Mouse (Mus musculus) liver, embryonic 12.5 days (tissue): ENCODE measurements around the gene Ttc33. TPM values are rescaled to one million over a fixed set of nuclear protein-coding genes. Genes with fewer than 3 reads are reported as not detected.

Experiments used
- ATAC-seq: fragments of 200-750 bp; cut with Nextera tagmentation; 2 replicates; pipeline ENCODE4 v1.8.0; 2017; ENCODE audit warnings: moderate number of reproducible peaks, mild to moderate bottlenecking, moderate library complexity
- H3K27ac ChIP-seq: fragments of 300-500 bp; sonication (generic); 2 replicates; pipeline ENCODE4 v1.5.1; 2016; ENCODE audit warnings: mild to moderate bottlenecking
- H3K27me3 ChIP-seq: fragments of 300-500 bp; sonication (generic); replicated peaks from 2 replicates; pipeline ENCODE4 v1.6.1; 2016; ENCODE audit warnings: mild to moderate bottlenecking, moderate library complexity
- H3K36me3 ChIP-seq: fragments of 300-500 bp; sonication (generic); 2 replicates; pipeline ENCODE4 v1.6.1; 2016; ENCODE audit warnings: mild to moderate bottlenecking, moderate library complexity
- H3K4me1 ChIP-seq: fragments of 300-500 bp; sonication (generic); 2 replicates; pipeline ENCODE4 v1.6.1; 2016
- H3K4me2 ChIP-seq: fragments of 300-500 bp; sonication (generic); 2 replicates; pipeline ENCODE4 v1.6.1; 2016; ENCODE audit warnings: mild to moderate bottlenecking, moderate library complexity
- H3K4me3 ChIP-seq: fragments of 300-500 bp; sonication (generic); 2 replicates; pipeline ENCODE4 v1.5.1; 2016; ENCODE audit warnings: mild to moderate bottlenecking, moderate library complexity
- H3K9ac ChIP-seq: fragments of 300-500 bp; sonication (generic); 2 replicates; pipeline ENCODE4 v1.6.1; 2016; ENCODE audit warnings: mild to moderate bottlenecking, moderate library complexity
- H3K9me3 ChIP-seq: fragments of 300-500 bp; sonication (generic); replicated peaks from 2 replicates; pipeline ENCODE4 v1.6.1; 2016; ENCODE audit warnings: mild to moderate bottlenecking, moderate library complexity
- WGBS: fragments of 180-500 bp; shearing (Covaris S2); methylation state at CpG from one replicate; pipeline ENCODE4 v1.1.7; 2016; ENCODE audit not compliant: insufficient replicate concordance; 5-methylcytosine and 5-hydroxymethylcytosine counted together
- polyA plus RNA-seq: library from polyadenylated mRNA; unstranded; fragments of >200 nt; fragmentation: Nextera tagmentation; extraction: Ambion mirVana; gene quantifications from 2 replicates; pipeline ENCODE4 v1.2.1, GENCODE M21; 2016

The Ttc33 gene
- polyA plus RNA-seq, 1 experiment from 2014 or later, result 18.9 TPM

- peaks cover 18% of the 10 kb centered on the region for H3K36me3 ChIP-seq
- no peaks in the 10 kb centered on the region for H3K9me3 ChIP-seq
- H3K9ac ChIP-seq, result no peak overlapping the region
- no peak overlapping the region for H3K4me2 ChIP-seq
- no peaks in the 10 kb centered on the region for H3K27me3 ChIP-seq
- no peak overlapping the region for H3K4me3 ChIP-seq
- no peak for ATAC-seq
- H3K4me1 ChIP-seq, result peaks cover 59% of the 10 kb centered on the region
- WGBS, result 76% methylated on average over 4 of the region's 4 CpGs
- H3K27ac ChIP-seq, result no peak overlapping the region
Measured at GRCm38 (mm10) chr15:5149187-5149586, 36.1 kb upstream of the Ttc33 start.

GRCm38 (mm10) chr15:5152171-5152570 is 33.2 kb upstream of the Ttc33 start:
- 85% methylated on average over 6 of the region's 6 CpGs for WGBS
- H3K4me3 ChIP-seq, result no peak overlapping the region
- no peak overlapping the region for H3K27ac ChIP-seq
- no peaks in the 10 kb centered on the region for H3K9me3 ChIP-seq
- ATAC-seq, result no peak
- H3K27me3 ChIP-seq, result no peaks in the 10 kb centered on the region
- peaks cover 7% of the 10 kb centered on the region for H3K36me3 ChIP-seq
- H3K4me1 ChIP-seq, result peaks cover 69% of the 10 kb centered on the region
- H3K9ac ChIP-seq, result no peak overlapping the region
- H3K4me2 ChIP-seq, result no peak overlapping the region

GRCm38 (mm10) chr15:5154621-5155020 is 30.7 kb upstream of the Ttc33 start:
- peak; percentile 26; the same call in 1 of the 2 replicates for ATAC-seq
- Histone ChIP-seq H3K27me3 (no peaks in the 10 kb centered on the region), H3K4me2 (peak overlapping the region; percentile 15; the same call in 1 of the 2 replicates), H3K36me3 (0 out of 2 replicates have a peak, but pooled peaks cover 11% of the 10 kb centered on the region), H3K9ac (no peak overlapping the region), H3K27ac (peak overlapping the region; percentile 52), H3K9me3 (no peaks in the 10 kb centered on the region), H3K4me3 (no peak overlapping the region), H3K4me1 (peaks cover 72% of the 10 kb centered on the region)
- WGBS, result 66% methylated on average over 9 of the region's 9 CpGs

DNA sequence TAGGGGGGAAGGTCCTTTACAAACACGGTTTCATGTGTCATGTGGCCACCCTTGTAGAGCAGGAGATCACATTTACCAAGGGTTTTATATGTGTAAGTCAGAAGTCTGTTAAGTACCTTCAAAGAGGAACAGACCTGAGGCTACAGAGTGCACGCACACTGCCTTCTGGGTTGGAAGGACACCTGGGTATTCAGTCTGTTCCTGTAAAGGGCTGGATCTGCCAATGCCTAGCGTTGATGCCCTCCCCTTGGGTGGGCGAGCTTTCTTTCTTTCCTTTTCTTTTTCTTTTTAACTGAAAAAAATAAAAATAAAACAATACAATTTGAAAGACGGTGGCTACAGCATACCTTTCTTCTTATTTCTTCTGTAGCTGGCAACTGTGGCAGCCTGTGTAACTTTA is 30.2 kb upstream of the Ttc33 start:
- H3K36me3 ChIP-seq, result 0 out of 2 replicates have a peak, but pooled peaks cover 11% of the 10 kb centered on the region
- H3K4me2 ChIP-seq, result peak overlapping the region; percentile 7; the same call in 1 of the 2 replicates
- H3K9ac ChIP-seq, result no peak overlapping the region
- 74% methylated on average over 5 of the region's 5 CpGs for WGBS
- H3K27me3 ChIP-seq, result no peaks in the 10 kb centered on the region
- H3K9me3 ChIP-seq, result no peaks in the 10 kb centered on the region
- H3K27ac ChIP-seq, result peak overlapping the region; percentile 52
- peaks cover 70% of the 10 kb centered on the region for H3K4me1 ChIP-seq
- H3K4me3 ChIP-seq, result no peak overlapping the region
- peak; percentile 13; the same call in 1 of the 2 replicates for ATAC-seq

DNA sequence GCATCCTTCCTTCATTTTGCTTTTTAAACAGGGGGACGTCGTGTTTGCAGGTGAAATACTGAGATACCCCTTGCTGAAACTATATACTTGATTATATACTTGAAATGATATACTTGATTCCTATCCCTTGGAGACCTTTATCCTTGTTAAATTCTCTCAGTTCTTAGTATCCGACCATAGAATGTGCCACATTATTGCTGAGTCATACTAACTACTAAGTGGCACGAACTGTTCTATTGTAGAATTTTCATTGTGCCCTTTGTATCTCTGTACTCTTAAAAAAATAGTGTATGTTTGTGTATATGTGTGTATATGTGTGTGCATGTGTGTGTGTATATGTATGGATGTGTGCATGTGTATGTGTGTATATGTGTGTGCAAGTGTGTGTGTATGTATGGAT is 29.0 kb upstream of the Ttc33 start:
- H3K27ac ChIP-seq, result no peak overlapping the region
- 65% methylated on average over 4 of the region's 4 CpGs for WGBS

GRCm38 (mm10) chr15:5157386-5157785 is 27.9 kb upstream of the Ttc33 start:
- Histone ChIP-seq H3K9ac (peak overlapping the region; percentile 7; the same call in 1 of the 2 replicates), H3K9me3 (no peaks in the 10 kb centered on the region), H3K4me2 (no peak overlapping the region), H3K4me3 (no peak overlapping the region), H3K27ac (0 out of 2 replicates have a peak overlapping the region, but pooled peaks have one; percentile 8), H3K4me1 (peaks cover 56% of the 10 kb centered on the region), H3K36me3 (peaks cover 26% of the 10 kb centered on the region), H3K27me3 (no peaks in the 10 kb centered on the region)
- ATAC-seq, result no peak
- 94% methylated on average over 1 of the region's 1 CpGs for WGBS

More for the DNA sequence above, 29.0 kb upstream of the Ttc33 start:
- Histone ChIP-seq H3K9me3 (no peaks in the 10 kb centered on the region), H3K4me3 (no peak overlapping the region), H3K9ac (no peak overlapping the region), H3K36me3 (peaks cover 17% of the 10 kb centered on the region), H3K27me3 (no peaks in the 10 kb centered on the region), H3K4me1 (peaks cover 65% of the 10 kb centered on the region), H3K4me2 (no peak overlapping the region)
- peak; percentile 36; the same call in 1 of the 2 replicates for ATAC-seq

- no peak for ATAC-seq
- H3K4me3 ChIP-seq, result no peak overlapping the region
- H3K27me3 ChIP-seq, result no peaks in the 10 kb centered on the region
- H3K4me1 ChIP-seq, result peaks cover 56% of the 10 kb centered on the region
- H3K9me3 ChIP-seq, result no peaks in the 10 kb centered on the region
- 79% methylated on average over 6 of the region's 6 CpGs for WGBS
- no peak overlapping the region for H3K4me2 ChIP-seq
- H3K27ac ChIP-seq, result peak overlapping the region; percentile 25; the same call in 1 of the 2 replicates
- H3K36me3 ChIP-seq, result peaks cover 39% of the 10 kb centered on the region
- H3K9ac ChIP-seq, result no peak overlapping the region
Measured at GRCm38 (mm10) chr15:5158827-5159226, 26.5 kb upstream of the Ttc33 start.

DNA sequence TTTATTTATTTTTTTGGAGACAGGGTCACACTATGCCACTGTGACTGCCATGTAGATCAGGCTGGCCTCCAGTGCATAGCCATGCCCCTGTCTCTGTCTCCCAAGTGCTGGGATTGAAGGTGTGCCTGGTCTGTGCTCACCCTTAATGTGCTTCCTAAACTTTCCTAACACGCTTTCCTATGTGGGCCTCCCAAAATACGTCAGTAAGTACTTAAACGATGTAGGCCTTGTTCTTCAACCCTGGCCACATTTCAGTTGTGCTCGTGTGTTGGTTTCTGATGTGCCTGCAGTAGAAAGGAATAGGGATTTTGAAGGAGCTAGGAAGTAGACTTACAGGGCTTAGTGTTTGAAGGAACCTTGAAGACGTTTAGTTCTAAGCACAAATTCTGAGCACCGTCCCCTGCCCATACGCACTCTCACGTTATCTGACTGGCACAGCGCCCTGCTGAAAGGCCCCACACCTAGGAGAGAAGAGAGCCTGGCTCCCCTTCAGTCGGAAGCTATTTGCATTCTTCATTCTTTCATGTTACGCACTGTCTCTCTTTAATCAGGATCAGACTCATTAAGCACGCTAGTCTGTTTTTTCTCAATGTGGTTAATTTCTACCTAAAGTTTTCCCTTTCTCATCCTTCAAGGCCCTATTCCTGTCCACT is 20.1 kb upstream of the Ttc33 start:
- Histone ChIP-seq H3K4me1 (no peaks in the 10 kb centered on the region), H3K4me2 (no peak overlapping the region), H3K36me3 (peaks cover 87% of the 10 kb centered on the region), H3K27me3 (no peaks in the 10 kb centered on the region), H3K9ac (no peak overlapping the region), H3K9me3 (no peaks in the 10 kb centered on the region), H3K27ac (no peak overlapping the region), H3K4me3 (no peak overlapping the region)
- 83% methylated on average over 12 of the region's 12 CpGs for WGBS
- ATAC-seq, result peak; percentile 51; the same call in 1 of the 2 replicates

- H3K36me3 ChIP-seq, result peaks cover 93% of the 10 kb centered on the region
- H3K27me3 ChIP-seq, result no peaks in the 10 kb centered on the region
Measured at GRCm38 (mm10) chr15:5173217-5173820, 12.0 kb upstream of the Ttc33 start.

DNA sequence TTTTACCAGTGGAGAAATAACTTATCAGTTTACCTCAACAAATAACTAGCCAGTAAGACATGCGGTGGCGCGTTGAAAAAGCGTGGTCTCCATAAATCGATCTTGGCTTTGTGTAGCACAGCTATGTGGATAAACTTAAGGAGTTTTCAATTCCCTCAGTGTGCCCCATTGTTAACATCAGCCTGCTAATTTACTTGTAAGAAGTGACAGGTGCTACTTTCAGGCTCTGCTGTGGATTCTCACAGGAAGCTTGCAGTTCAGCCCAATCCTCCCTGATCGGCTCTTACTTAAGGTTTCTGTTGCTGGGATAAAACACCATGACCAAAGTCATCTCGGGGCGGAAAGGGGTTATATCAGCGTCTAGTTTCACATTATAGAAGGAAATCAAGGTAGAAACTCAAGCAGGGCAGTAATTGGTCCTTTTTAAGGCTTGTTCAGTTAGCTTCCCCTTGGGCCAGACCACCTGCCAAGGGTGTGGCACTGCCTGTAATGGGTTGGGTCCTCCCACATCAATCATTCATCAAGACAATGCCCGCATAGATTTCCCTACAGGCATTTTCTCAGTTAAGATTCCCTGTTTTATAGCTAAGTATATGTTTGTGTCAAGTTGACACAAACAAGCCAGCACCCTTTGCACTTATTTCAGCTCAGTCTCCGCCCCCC is 526 bp upstream of the Ttc33 start:
- ATAC-seq, result peak; percentile 28
- Histone ChIP-seq H3K36me3 (peaks cover 18% of the 10 kb centered on the region), H3K9me3 (no peaks in the 10 kb centered on the region), H3K4me3 (peak overlapping the region; percentile 97), H3K4me2 (peak overlapping the region; percentile 88), H3K9ac (peak overlapping the region; percentile 85), H3K4me1 (peaks cover 28% of the 10 kb centered on the region), H3K27ac (peak overlapping the region; percentile 84), H3K27me3 (no peaks in the 10 kb centered on the region)
- 39% methylated on average over 11 of the region's 11 CpGs for WGBS

More at GRCm38 (mm10) chr15:5173217-5173820, 12.0 kb upstream of the Ttc33 start:
- Histone ChIP-seq H3K4me2 (no peak overlapping the region), H3K9me3 (no peaks in the 10 kb centered on the region), H3K4me1 (no peaks in the 10 kb centered on the region), H3K4me3 (no peak overlapping the region), H3K27ac (no peak overlapping the region), H3K9ac (no peak overlapping the region)
- 68% methylated on average over 12 of the region's 12 CpGs for WGBS
- ATAC-seq, result no peak

- peak overlapping the region; percentile 84 for H3K27ac ChIP-seq
- H3K4me1 ChIP-seq, result peaks cover 28% of the 10 kb centered on the region
- peak overlapping the region; percentile 97 for H3K4me3 ChIP-seq
- H3K9ac ChIP-seq, result peak overlapping the region; percentile 85
- 38% methylated on average over 10 of the region's 10 CpGs for WGBS
- peaks cover 27% of the 10 kb centered on the region for H3K36me3 ChIP-seq
- ATAC-seq, result no peak
- no peaks in the 10 kb centered on the region for H3K9me3 ChIP-seq
- no peaks in the 10 kb centered on the region for H3K27me3 ChIP-seq
- H3K4me2 ChIP-seq, result peak overlapping the region; percentile 88
Measured at GRCm38 (mm10) chr15:5186293-5186675, 959 bp downstream of the Ttc33 start.

- no peak for ATAC-seq
- no peaks in the 10 kb centered on the region for H3K27me3 ChIP-seq
- no peaks in the 10 kb centered on the region for H3K9me3 ChIP-seq
- no peak overlapping the region for H3K4me3 ChIP-seq
- 58% methylated on average over 4 of the region's 4 CpGs for WGBS
- peaks cover 29% of the 10 kb centered on the region for H3K36me3 ChIP-seq
- no peak overlapping the region for H3K4me2 ChIP-seq
- H3K27ac ChIP-seq, result no peak overlapping the region
- no peak overlapping the region for H3K9ac ChIP-seq
- peaks cover 28% of the 10 kb centered on the region for H3K4me1 ChIP-seq
Measured at GRCm38 (mm10) chr15:5187116-5187515, 1.8 kb downstream of the Ttc33 start.
